Mouse (Mus musculus): ENCODE results near the gene Fbln1.

Gene Fbln1

GRCm38 (mm10) chr15:85173425-85173824 is 32.3 kb upstream of the Fbln1 start:
- Histone ChIP-seq H3K9me3 (ENCODE audit: low read length) (no peaks in the 10 kb centered on the region; the same call in 1 of the 2 replicates), H3K4me3 (replicated peaks; ENCODE audit: low read length) (no peak overlapping the region), H3K27me3 (ENCODE audit: insufficient read depth, low read length) (peaks cover 27% of the 10 kb centered on the region), H3K4me1 (replicated peaks; ENCODE audit: low read depth, low read length) (no peaks in the 10 kb centered on the region), H3K36me3 (ENCODE audit: insufficient read depth, low read length) (no peaks in the 10 kb centered on the region)
- TF ChIP-seq CTCF (conservative IDR thresholded peaks at IDR 0.05; ENCODE audit: low read length) (no peak), NANOG (IDR thresholded peaks at IDR 0.05; ENCODE audit: borderline replicate concordance, low read length) (no peak), POU5F1 (IDR thresholded peaks at IDR 0.05; ENCODE audit: borderline replicate concordance, low read length) (no peak)

GRCm38 (mm10) chr15:85174060-85174459 is 31.7 kb upstream of the Fbln1 start:
- TF ChIP-seq POU5F1 (IDR thresholded peaks at IDR 0.05; ENCODE audit: borderline replicate concordance, low read length): no peak
- no peak for TF ChIP-seq CTCF (conservative IDR thresholded peaks at IDR 0.05; ENCODE audit: low read length)
- TF ChIP-seq NANOG (IDR thresholded peaks at IDR 0.05; ENCODE audit: borderline replicate concordance, low read length): no peak
- no peaks in the 10 kb centered on the region for H3K36me3 ChIP-seq (ENCODE audit: insufficient read depth, low read length)

GRCm38 (mm10) chr15:85177576-85177975 is 28.2 kb upstream of the Fbln1 start:
- H3K9me3 ChIP-seq (ENCODE audit: low read length): no peaks in the 10 kb centered on the region; the same call in 1 of the 2 replicates
- H3K4me1 ChIP-seq (replicated peaks; ENCODE audit: low read depth, low read length): no peaks in the 10 kb centered on the region
- no peaks in the 10 kb centered on the region for H3K36me3 ChIP-seq (ENCODE audit: insufficient read depth, low read length)
- no peak overlapping the region for H3K4me3 ChIP-seq (replicated peaks; ENCODE audit: low read length)
- peaks cover 37% of the 10 kb centered on the region for H3K27me3 ChIP-seq (ENCODE audit: insufficient read depth, low read length)
- TF ChIP-seq NANOG (IDR thresholded peaks at IDR 0.05; ENCODE audit: borderline replicate concordance, low read length) (no peak), CTCF (conservative IDR thresholded peaks at IDR 0.05; ENCODE audit: low read length) (no peak), POU5F1 (IDR thresholded peaks at IDR 0.05; ENCODE audit: borderline replicate concordance, low read length) (no peak)

More at GRCm38 (mm10) chr15:85174060-85174459, 31.7 kb upstream of the Fbln1 start:
- Histone ChIP-seq H3K4me3 (replicated peaks; ENCODE audit: low read length) (no peak overlapping the region), H3K4me1 (replicated peaks; ENCODE audit: low read depth, low read length) (no peaks in the 10 kb centered on the region), H3K27me3 (ENCODE audit: insufficient read depth, low read length) (peaks cover 31% of the 10 kb centered on the region), H3K9me3 (ENCODE audit: low read length) (no peaks in the 10 kb centered on the region; the same call in 1 of the 2 replicates)

GRCm38 (mm10) chr15:85178172-85178571 is 27.6 kb upstream of the Fbln1 start:
- no peaks in the 10 kb centered on the region; the same call in 1 of the 2 replicates for H3K9me3 ChIP-seq (ENCODE audit: low read length)
- H3K36me3 ChIP-seq (ENCODE audit: insufficient read depth, low read length): no peaks in the 10 kb centered on the region
- no peak overlapping the region for H3K4me3 ChIP-seq (replicated peaks; ENCODE audit: low read length)
- H3K4me1 ChIP-seq (replicated peaks; ENCODE audit: low read depth, low read length): no peaks in the 10 kb centered on the region
- TF ChIP-seq NANOG (IDR thresholded peaks at IDR 0.05; ENCODE audit: borderline replicate concordance, low read length) (no peak), CTCF (conservative IDR thresholded peaks at IDR 0.05; ENCODE audit: low read length) (no peak), POU5F1 (IDR thresholded peaks at IDR 0.05; ENCODE audit: borderline replicate concordance, low read length) (no peak)
- H3K27me3 ChIP-seq (ENCODE audit: insufficient read depth, low read length): peaks cover 33% of the 10 kb centered on the region

- Histone ChIP-seq H3K4me1 (replicated peaks; ENCODE audit: low read depth, low read length) (no peaks in the 10 kb centered on the region), H3K9me3 (ENCODE audit: low read length) (no peaks in the 10 kb centered on the region; the same call in 1 of the 2 replicates), H3K36me3 (ENCODE audit: insufficient read depth, low read length) (no peaks in the 10 kb centered on the region), H3K27me3 (ENCODE audit: insufficient read depth, low read length) (peaks cover 35% of the 10 kb centered on the region), H3K4me3 (replicated peaks; ENCODE audit: low read length) (no peak overlapping the region)
- TF ChIP-seq CTCF (conservative IDR thresholded peaks at IDR 0.05; ENCODE audit: low read length) (no peak), POU5F1 (IDR thresholded peaks at IDR 0.05; ENCODE audit: borderline replicate concordance, low read length) (no peak), NANOG (IDR thresholded peaks at IDR 0.05; ENCODE audit: borderline replicate concordance, low read length) (no peak)
Observed at GRCm38 (mm10) chr15:85179528-85180180, 26.1 kb upstream of the Fbln1 start.

- TF ChIP-seq CTCF (conservative IDR thresholded peaks at IDR 0.05; ENCODE audit: low read length) (no peak), NANOG (IDR thresholded peaks at IDR 0.05; ENCODE audit: borderline replicate concordance, low read length) (no peak), POU5F1 (IDR thresholded peaks at IDR 0.05; ENCODE audit: borderline replicate concordance, low read length) (no peak)
- H3K4me1 ChIP-seq (replicated peaks; ENCODE audit: low read depth, low read length): no peaks in the 10 kb centered on the region
Observed at GRCm38 (mm10) chr15:85180368-85180767, 25.4 kb upstream of the Fbln1 start.

GRCm38 (mm10) chr15:85182063-85182462 is 23.7 kb upstream of the Fbln1 start:
- H3K4me1 ChIP-seq (replicated peaks; ENCODE audit: low read depth, low read length): no peaks in the 10 kb centered on the region
- H3K36me3 ChIP-seq (ENCODE audit: insufficient read depth, low read length): no peaks in the 10 kb centered on the region
- no peaks in the 10 kb centered on the region for H3K9me3 ChIP-seq (ENCODE audit: low read length)
- H3K27me3 ChIP-seq (ENCODE audit: insufficient read depth, low read length): peaks cover 42% of the 10 kb centered on the region
- TF ChIP-seq NANOG (IDR thresholded peaks at IDR 0.05; ENCODE audit: borderline replicate concordance, low read length) (no peak), POU5F1 (IDR thresholded peaks at IDR 0.05; ENCODE audit: borderline replicate concordance, low read length) (no peak), CTCF (conservative IDR thresholded peaks at IDR 0.05; ENCODE audit: low read length) (no peak)
- no peak overlapping the region for H3K4me3 ChIP-seq (replicated peaks; ENCODE audit: low read length)

More at GRCm38 (mm10) chr15:85180368-85180767, 25.4 kb upstream of the Fbln1 start:
- H3K27me3 ChIP-seq (ENCODE audit: insufficient read depth, low read length): peaks cover 35% of the 10 kb centered on the region
- H3K4me3 ChIP-seq (replicated peaks; ENCODE audit: low read length): no peak overlapping the region
- no peaks in the 10 kb centered on the region for H3K36me3 ChIP-seq (ENCODE audit: insufficient read depth, low read length)
- H3K9me3 ChIP-seq (ENCODE audit: low read length): no peaks in the 10 kb centered on the region; the same call in 1 of the 2 replicates

- Histone ChIP-seq H3K36me3 (ENCODE audit: insufficient read depth, low read length) (no peaks in the 10 kb centered on the region), H3K27me3 (ENCODE audit: insufficient read depth, low read length) (peaks cover 23% of the 10 kb centered on the region), H3K9me3 (ENCODE audit: low read length) (no peaks in the 10 kb centered on the region), H3K4me1 (replicated peaks; ENCODE audit: low read depth, low read length) (no peaks in the 10 kb centered on the region), H3K4me3 (replicated peaks; ENCODE audit: low read length) (no peak overlapping the region)
- TF ChIP-seq CTCF (conservative IDR thresholded peaks at IDR 0.05; ENCODE audit: low read length) (no peak), POU5F1 (IDR thresholded peaks at IDR 0.05; ENCODE audit: borderline replicate concordance, low read length) (no peak), NANOG (IDR thresholded peaks at IDR 0.05; ENCODE audit: borderline replicate concordance, low read length) (no peak)
Observed at GRCm38 (mm10) chr15:85186916-85187315, 18.8 kb upstream of the Fbln1 start.

Data from E14TG2a.4 (cell line).